Mouse (Mus musculus): ENCODE data around the gene Safb2.

Safb2 gene

DNA sequence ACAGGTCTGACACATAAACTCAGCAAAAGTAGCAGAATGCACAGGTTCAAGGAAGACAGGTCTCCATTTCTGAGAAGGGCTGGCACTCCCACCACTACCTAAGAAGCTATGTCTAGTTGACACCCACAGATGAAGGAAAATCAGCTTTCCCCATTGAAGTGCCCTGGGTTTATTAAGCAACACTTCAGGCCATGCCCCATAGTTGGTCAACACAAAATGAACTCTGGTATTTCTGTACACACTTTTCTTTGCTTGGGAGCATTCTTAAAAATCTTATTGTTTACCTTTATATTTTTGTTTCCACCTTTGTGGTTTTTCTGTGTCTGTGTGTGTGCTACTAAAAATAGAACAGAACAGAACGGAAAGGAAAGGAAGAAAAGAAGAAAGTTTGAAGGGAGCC is 24.3 kb downstream of the Safb2 start:
- DNase-seq (ENCODE audit: low read depth), result no peak

DNA sequence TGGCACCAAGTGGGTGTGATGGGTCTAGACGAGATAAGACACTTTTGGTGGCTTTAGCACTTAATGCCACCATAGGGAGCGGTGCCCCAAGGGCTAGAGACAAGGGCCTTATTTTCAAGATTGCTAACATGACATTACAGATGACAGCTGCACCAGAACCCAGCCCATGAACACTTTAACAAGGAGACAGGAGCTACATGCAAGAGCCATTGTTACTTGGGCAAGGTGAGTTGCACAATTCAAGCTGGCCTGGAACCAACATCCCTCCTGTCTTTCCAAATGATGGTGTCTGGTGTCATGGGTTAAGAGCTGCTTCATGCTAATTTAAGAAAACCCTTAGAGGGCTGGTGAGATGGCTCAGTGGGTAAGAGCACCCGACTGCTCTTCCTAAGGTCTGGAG is 25.0 kb downstream of the Safb2 start:
- DNase-seq (ENCODE audit: low read depth), result peak; percentile 33

DNA sequence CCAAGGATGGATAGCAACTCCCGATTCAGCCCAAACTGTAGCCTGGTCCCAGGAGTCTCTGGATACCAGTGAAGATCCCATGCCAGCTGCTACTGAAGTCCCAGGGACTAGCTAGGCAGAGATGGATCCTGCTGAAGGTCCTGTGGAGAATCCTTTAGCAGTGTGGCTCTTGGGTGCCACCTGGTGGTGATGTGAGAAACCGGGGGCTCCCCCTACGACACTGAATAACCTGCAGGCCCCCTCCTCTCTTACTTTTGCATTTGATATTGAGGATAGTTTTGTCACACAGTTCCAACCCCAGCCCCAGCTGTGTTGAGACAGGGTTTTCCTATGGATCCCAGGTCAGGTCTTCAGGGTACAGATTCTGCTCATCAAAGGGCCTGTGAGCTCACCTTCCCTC is 25.9 kb downstream of the Safb2 start:
- DNase-seq (ENCODE audit: low read depth), result peak; percentile 81

DNA sequence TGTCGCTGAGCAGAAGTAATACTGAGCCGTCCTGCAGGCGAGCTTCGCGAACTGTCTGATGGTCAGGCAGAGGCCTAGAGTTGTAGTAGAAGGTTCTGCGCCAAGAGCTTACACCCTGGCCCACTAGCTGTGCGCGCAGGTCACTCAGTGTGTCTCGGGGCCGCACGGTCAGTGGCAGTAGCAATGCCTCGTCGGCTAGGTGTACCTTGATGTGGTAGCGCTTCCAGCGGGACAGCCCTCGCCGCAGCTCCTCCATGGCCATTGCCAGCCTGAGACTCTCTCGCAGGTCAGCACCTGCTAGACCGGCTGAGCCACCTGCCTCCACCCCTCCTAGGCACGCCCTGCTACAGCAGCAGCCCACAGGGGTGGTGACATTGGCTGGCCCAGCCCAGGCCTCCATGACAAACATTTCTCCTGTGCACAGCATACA is 30.2 kb downstream of the Safb2 start, which contains the start of gene Gm20219:
Gm20219 (minus strand) TSS at position 266 of the 430 bp plus-strand sequence.
- DNase-seq (ENCODE audit: low read depth), result no peak

DNA sequence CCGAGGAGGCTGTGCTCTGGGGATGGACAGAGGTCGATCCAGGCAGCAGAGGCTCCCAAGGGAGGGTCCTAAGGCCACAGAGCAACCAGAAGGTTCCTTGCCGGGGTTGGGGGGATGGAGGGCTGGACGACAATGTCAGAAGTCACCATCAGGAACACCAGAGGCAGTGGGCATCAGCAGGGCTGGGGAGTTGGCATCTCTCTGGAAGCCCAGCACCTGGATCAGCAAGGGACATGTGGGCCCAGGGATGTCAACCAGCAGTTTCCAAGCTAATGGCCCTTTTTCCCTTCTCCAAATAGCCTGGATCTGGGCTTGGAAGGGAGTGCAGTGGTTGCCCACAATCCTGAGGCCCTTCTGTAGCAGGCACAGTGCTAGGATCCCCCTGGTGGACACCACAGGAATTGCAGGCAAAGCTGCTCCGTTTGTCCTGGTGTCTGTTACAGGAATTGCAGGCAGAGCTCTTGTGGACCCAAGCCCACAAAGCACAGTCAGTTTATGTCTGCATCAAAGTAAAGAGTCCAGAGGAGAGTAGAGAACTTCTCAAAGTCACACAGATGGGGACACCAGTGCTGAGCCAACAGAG is 31.5 kb downstream of the Safb2 start:
- DNase-seq (ENCODE audit: low read depth), result peak; percentile 88

DNA sequence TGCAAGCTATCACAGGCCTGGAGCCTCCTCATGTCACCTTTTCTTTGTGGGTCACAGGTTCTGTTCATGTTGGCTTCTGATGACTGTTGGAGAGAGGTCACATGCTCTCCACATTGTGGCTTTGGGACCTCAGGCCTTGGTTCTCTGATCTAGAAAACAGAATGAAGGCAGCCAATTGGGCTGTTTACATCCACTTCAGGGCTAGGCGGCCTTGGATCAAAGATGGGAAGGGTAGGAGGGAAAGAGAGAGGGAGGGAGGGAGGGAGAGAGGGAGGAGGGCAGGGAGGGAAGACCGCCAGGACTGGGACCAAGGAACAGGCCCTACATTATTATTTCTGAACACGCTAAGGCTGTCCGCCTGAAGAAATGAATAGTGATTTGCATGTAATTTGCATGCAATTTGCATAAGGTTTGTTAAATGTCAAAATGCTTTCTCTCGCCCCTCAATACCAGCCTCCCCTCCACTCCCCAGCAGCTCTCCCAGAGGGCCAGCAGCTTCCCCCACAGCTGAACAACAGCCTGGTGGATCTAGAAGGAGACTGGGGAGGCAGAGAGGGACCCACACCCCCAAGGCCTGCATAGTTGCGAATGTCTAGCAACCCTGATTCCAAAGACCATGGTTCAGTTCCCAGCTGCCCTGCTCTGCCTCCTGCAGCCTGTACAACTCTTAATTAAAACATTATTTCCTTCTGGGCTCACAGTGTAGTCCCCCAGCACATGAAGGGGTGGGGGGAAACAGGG is 32.4 kb downstream of the Safb2 start:
- no peak for DNase-seq (ENCODE audit: low read depth)

DNA sequence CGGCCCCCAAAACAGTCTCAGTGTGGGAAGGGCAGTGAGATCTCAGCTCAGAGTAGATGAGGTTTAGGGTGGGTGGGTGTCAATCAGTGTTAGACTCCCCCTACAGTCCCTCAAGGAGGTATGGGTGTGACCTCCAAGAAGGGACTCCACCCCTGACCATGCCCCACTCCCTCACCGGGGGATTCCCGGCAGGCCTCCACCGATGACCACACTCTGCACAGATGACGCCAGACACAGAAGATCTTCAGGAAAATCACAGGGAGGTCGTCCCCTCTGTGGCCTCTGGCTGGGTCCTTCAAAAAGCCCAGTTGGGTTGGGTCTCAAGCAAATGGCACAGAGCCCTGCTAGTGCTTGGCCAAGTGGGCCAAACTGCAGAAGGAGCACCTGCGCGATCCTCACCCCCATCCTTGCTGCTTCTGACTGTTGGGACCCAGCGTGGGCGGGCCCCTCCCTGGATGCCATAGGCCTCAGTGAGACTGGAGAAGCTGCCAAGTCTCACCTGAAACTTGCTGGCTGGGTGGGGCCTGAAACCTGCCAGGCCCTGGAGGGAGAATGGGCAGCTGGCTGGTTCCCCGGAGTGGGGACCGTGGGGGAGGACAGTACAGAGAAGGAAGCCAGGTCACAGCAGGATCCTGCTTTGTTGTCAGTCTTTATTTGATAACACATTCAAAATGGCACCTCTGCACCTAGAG is 33.5 kb downstream of the Safb2 start:
- no peak for DNase-seq (ENCODE audit: low read depth)

DNA sequence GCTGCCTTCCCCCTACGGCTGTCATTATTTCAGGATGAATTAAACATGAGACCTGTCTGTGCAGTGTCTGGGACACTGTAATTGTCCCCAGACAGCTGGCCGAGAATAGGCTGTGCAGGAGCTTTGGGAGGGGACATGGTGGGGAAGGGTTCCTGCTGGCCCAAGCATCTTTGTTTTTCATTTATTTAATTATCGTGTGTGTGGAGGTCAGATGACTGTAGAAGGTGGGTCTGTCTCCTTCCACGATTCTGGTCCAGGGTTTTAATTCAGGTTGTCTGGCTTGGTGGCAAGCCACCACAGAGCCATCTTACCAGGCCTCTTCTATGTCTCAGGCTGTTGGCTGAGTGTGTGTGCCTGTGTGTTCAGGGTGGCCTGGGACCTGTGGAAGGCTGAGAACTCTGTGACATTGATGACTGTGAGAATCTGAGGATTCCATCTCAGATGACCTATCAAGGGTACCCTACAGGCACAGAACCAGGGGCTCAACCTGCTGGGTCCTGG is 35.7 kb downstream of the Safb2 start:
- DNase-seq (ENCODE audit: low read depth), result no peak

DNA sequence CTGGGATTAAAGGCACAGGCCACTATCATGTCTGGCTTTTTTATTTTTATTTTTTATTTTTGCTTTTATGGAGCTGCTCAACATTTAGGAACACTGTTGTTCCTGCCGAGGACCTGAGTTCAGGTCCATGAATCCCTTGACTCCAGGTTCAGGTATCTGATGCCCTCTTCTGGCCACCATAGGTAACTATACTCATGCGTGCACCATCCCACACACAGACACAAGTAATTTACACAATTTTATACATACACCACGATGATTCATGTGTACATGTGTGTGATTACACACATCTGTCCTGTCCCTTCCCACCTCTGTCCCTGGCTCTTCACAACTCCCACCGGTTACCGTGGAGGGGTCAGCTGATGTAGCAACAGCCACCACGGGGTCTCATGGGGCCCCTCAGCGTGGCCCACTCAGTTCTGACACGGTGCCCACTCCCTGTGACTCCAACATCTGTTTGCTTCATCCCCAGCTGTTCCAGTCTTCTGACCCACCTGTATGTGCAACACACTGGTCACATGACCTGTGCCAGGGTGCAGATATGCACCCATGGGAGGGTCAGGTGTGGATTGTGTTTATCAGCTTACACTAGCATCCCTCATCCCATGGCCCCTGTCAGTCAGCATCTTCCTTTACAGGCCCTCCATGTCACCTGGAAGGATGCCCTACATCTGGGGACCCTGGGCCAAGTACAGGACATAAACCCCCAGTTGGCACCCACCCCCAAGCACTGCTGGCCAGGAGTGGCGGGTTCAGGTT is 36.4 kb downstream of the Safb2 start:
- DNase-seq (ENCODE audit: low read depth), result peak; percentile 27

DNA sequence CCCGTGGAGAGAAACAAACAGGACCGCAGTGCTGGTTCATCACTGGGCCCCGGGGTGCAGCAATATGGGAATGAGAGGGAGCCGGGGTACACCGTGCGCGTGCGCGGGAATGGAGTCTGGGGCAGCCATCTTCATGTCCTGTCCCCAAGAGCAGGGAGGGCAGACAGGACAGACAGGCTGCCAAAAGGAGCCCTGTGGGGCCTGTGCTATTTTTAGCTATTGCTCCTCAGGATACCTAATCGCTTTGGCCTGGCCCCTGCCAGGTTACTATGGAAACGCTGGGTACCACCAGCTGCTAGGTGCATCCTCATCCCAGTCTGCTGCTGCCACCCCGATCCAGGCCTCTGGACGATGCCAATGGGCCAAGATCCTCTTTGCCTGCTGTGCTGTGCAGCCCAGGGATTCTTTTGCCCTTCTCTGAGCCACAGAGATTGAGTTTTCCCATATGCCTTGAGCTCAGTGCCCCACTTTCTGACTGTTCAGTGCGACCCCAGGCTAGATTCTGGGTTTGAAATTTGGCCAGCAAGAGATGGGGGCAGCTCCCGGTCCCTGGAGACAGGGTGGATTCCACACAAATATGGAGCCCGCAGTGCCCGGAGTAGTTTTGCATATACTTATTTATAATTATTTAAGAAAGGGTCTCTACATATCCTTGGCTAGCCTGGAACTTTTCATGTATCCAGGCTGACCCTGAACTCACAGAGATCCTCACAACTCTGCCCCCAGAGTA is 37.1 kb downstream of the Safb2 start:
- DNase-seq (ENCODE audit: low read depth), result no peak

DNA sequence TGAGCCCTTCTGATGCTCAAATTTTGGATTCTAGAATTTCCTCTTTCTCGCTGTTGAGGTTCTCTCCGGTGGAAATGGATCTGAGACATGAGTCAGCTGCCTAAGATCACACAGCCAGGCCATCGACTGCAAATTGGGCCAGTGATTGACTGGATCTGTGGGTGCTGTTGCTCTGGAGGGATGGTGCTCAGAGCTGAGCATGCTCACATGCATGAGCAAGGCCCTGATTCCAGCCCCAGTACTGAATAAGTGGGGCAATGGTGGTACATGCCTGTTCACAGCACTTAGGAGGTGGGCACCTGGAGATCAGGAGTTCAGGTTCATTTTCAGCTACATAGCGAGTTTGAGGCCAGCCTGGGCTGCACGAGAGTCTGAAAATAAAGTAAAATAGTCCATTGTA is 37.8 kb downstream of the Safb2 start:
- DNase-seq (ENCODE audit: low read depth), result no peak

DNA sequence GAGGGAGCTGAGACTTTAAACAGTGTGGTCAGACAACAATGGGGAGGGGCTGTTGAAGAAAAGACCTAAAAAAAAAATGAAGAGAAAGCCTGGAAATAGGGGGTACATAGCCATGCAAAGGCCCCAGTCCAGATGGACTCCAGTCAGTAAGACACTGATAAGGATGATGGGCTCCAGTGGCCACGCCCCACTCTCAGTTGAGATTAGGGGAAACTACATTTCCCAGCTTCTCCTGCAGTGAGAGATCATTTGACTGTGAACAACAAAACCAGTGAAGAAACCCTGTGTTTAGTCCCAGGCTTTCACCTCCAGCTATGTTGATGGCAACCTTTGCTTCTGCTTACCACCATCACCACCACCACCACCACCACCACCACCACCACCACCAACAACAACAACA is 38.4 kb downstream of the Safb2 start:
- DNase-seq (ENCODE audit: low read depth), result no peak

DNA sequence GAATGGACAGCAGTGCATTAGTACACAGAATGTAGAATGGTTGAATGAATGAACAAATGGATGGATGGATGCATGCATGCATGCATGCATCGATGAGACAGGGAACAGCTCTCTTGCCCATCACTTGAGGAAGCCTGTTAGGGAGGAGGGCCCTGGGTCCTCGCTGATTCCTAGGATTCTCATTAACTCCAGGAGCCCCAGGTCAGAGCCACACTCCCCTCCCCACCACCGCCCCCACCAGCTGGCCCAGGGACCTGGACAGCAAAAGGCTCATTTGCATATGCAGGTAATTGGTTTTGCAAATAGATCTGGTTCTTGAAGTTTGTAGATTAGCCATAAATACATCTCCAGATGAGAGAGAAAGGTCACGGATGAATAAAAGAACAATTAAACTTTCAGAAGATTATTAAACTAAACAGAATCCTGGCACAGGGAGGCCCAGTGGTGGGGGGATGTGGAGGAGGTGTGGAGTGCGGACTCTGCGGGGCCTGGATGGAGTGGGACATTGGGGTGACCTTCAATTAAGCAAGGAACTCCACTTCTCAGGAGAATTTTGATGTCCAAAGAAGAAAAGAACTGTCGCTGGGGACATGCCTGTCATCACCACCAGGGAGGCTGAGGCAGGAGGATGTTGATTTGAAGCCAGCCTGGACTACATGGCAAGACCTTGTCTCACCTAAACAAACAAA is 39.5 kb downstream of the Safb2 start:
- DNase-seq (ENCODE audit: low read depth), result no peak

DNA sequence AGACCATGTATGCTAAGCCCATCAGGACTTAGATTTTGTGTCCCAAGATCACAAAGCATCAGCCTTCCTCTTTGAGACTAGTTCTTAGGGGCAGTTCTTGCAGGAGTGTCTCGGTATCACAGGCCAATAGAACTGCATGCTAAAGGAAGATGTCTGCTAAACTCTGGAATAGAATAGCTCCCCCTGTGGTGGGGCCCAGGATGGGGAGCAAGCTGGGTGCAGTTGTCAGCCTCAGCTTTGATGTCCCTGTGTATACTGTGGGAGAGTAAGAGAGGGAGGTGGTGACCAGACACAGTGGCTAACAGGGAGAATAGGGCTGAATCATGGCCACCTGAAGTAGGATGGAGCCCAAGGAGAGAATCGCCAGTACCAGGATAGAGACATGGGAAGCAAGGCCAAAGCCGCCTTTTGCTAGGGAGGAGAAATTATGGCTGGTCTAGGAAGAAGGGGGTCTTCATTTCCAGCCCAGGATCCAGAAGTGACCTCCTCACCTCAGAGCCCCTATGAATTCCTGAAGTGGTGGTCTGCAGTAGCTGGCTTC is 40.6 kb downstream of the Safb2 start:
- no peak for DNase-seq (ENCODE audit: low read depth)

DNA sequence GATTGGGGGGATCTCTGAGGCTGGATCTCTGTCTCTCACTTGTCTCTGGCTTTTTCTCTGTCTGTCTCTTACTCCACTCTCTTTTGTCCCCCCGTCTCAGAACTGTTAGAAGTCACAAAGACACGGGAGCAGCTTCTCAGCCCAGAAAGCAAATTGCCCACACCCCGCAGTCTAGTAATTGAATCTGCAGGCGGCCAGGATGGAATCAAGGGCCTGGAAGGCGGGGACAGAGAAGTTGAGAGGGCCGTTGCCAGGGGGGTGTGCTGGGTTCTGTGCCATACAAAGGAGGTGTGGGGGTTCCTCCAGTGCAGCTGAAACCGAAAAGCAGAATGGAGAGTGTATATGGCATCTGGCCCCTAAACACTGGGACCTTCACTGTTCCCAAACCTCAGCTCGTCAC is 41.6 kb downstream of the Safb2 start:
- no peak for DNase-seq (ENCODE audit: low read depth)

DNA sequence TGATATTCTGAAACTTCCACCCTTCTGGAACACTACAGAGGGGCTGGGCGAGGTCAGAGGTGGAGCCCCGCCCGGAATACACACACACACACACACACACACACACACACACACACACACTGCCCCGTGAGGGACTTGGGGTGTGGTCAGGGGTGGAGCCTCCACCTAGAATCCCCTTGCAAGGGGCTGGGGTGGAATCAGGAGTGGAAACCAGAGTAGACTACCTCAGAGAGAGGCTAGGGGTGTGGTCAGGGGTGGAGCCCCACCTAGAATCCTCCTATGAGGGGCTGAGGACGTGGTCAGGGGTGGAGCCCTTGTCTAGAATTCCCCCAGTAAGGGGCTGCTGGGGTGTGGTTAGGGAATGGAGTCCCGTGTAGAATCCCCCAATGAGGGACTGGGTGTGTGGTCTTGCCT is 43.8 kb downstream of the Safb2 start:
- no peak for DNase-seq (ENCODE audit: low read depth)

DNA sequence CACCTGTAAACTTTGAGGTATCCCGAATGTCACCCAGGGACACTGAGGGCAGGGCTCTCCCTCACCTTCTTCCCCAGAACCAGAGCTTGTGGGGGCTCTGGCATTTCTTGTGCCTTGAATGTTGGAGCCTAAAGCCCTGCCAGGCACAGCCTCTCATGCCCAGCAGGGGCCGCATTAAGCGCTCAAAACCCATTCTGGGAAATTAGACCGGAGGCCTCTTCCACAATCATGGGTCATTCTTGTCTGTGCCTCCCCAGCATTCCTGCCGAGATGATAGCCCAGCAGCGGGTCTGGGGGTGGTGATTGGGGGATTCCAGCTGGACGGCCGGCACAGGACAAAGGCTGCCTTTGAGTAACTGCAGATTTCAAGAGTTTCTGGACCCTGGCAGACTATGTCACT is 46.5 kb downstream of the Safb2 start:
- no peak for DNase-seq (ENCODE audit: low read depth)

DNA sequence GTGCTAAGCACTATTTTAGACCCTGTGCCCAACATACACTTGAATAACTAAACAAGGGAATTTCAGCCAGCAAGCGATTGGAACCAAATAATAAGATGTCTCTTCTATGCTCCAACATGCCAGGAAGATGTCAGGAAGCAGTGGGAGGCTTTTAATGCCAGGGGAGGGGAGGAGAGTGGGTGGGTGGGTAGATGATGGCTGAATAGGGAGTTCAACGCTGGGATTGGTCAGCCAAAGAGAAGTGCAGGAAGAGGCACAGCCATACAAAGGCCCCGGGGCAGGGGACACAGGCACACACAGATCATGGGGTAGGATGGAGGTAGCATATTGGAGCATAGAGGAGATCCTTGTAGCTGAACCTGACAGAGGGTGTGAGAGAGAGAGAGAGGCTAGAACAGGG is 47.5 kb downstream of the Safb2 start:
- no peak for DNase-seq (ENCODE audit: low read depth)

DNA sequence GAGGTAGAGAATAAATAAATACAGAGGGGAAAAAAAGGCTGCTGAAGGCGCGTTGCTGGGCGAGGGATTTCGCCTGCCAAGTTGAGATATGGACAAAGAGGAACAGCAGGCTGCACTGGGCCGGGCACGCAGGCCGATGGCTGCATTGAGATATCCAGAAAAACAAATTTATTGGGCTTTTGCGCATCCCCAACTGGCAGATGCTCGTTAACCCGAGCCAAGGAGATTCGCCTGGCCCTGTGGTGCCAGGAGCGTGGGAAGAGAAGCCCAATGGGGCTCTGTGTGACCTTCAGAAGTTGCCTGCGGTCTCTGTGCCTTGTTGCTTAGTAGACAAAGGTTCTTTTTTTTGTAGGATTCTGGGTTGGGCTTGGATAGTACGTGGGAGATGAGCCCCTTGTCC is 48.2 kb downstream of the Safb2 start:
- DNase-seq (ENCODE audit: low read depth), result no peak

DNA sequence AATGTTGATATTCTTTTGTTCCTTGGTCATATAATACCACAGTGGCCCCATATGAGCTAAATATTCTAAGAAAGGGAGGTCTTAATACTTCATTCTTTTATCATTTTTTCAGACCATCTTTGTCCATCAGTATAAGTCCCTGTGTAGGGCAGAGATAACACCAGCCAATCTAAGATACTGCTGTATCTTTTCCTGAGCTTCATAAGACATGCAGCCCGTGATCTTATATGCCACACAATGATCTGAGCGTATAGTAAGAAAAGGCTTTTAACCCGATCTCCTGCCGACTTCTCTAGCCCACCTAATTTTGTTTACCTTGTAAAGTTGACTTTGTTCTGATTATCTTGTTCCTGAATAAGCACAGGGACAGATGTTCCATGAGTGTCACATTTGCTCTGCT is 59.4 kb downstream of the Safb2 start:
- DNase-seq (ENCODE audit: low read depth), result no peak

DNA sequence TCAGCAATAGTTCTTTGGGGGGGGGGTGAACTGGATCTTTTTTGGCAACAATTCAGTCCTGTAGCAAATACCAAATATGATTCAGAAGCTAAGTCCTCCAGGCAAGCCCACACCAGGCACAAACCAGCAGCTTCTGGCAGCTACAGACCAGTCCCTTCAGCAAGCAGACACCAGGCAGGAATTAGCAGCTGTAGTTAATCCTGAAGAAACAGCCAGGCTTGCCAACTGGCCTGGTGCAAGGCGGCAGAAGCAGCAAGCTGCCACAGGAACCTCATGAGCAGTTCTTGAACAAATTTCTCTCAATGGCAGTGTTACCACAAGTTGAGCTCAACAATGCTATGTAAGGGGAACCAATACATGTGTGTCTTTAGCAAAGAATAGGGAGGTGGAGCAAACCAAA is 61.6 kb downstream of the Safb2 start:
- DNase-seq (ENCODE audit: low read depth), result no peak
